Mouse (Mus musculus): ENCODE measurements around the gene Mindy4.

Mindy4 gene

DNA sequence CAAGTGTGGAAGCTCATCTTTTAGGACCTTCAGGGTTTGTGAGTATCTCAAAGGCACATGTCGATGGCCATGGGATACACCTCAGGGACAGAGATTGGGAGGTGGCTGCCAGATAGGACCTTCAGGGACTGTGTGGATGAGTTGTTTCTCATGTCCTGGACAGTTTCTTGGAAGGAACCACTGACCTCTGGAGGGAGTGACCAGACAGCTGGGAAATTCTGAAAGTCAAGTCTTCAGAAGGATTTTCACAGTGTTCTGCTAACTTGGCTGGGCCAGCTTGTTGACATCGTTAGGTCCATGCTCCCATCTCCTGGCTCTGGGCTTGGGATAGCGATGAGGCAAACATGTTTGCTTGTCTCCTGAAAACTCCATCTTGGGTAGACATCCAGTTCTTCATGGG, 4.1 kb upstream of the Mindy4 start:
- in situ Hi-C loops (cut with MboI; ENCODE audit: low sequenced_read_pairs) = no loop called here

DNA sequence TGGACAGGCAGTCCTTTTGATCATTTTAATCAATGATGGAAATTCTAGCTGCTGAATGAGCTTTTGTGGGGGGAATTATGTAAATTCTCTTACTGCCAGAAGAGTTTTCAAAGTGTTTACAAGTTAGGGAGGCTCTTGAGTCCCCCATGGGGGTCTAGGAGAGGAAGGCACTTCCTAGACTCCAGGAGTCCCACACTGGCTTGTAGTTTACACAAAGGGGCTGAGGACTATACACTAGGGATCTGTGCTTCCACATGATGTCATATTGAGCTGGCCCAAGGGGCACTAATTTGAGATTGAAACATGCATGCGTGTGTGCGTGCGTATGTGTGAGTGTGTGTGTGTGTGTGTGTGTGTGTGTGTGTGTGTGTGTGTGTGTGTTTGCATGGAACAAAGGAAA, 748 bp downstream of the Mindy4 start:
- in situ Hi-C loops (cut with MboI; ENCODE audit: low sequenced_read_pairs) = no loop called here

DNA sequence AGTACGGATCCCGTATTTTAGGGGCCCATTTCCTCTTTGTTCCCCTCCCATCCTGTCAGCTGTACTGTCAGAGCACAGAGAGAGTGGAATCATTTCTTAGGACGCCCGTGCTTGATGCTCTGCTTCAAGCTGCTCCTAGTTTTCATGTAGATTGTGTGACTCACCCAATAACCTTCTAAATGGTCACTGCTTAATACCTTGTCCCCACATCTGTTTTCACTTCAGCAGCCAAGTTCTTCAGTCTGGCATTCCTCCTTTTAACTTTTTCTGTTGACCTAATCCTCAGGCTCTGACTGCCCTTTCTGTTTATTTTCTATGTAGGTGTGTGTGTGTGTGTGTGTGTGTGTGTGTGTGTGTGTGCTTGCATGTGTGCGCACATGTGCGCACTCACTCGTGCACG, 4.6 kb downstream of the Mindy4 start:
- in situ Hi-C loops (cut with MboI; ENCODE audit: low sequenced_read_pairs) = no loop called here

DNA sequence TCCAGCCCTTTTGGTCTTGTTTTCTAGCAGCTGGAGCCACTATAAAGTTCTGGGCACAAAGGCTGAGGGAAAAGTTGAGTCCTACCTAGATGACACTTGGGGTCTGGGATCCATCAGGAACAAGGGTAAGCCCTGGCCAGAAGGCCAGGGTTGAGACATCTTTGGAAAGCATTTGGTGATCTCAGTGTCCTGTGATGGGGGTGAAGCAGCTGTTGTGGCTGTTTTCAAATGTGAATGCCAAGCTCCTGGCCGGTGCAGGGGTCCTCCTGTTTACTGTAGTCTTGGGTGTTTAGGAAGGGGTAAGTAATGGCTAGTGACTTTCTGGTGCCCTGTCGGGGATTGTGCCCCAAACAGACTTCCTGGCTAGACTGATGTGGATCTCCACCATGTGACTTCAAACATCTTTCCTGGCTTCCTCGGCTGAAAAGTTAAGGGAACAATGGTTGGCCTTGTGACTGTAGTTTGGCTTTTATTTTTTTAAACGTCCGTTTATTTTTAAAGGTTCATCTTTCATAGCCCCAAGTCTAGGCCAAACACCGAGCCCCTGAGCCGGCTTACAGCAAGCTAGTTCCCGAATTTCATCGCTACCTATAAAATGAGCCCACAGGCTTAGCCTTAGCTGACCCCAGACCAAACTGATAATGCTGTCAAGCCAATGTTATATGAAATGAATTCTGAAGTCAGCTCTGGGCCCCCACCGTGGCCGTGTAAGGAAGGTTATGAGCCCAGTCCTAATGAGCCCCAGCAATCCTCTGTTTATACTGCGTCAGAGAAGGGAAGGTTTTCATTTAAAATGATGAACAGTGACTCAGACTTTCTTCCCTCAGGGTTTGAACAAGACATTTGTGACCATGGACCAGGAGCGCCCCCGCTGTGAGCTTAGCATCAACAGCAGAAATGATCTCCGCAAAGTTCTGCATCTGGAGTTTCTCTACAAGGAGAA, 7.5 kb downstream of the Mindy4 start:
- in situ Hi-C loops (cut with MboI; ENCODE audit: low sequenced_read_pairs) = no loop called here

DNA sequence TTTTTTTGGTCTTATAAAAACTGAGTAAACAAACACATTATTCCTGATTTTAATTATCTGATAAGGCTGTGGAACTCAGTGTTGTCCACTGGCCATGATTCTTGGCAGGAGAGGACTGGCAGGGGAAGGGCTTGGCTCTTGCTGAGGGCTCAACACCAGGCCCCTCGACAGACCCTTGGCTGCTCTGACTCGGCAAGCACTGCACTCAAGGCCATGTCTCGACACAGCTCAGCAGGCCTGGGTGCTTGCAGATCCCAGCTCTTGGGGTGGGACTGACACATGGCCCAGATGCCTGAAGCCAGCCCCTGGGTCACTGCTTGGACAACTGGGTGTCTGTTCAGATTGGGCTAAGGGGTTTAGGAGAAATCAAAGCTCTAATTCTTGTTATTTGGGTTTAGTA, 11.4 kb downstream of the Mindy4 start:
- in situ Hi-C loops (cut with MboI; ENCODE audit: low sequenced_read_pairs) = no loop called here

DNA sequence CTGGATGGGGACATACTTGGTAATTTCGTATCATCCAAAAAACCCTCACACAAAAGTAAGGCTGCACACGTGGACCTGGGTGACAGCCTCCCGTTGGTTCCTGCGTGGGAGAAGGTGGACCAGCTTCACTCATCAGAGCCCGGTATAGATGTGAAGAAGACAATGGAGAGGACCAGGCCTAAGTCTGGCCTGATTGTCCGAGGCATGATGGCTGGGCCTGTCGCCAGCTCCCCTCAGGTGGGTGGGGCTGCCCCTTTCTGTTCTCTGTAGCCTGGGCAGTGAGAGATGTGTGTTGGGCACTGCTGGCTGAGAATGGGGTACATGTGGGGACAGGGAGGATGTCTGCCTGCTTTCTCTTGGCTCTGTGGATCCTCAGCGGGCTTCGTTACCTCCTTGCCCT, 15.0 kb downstream of the Mindy4 start:
- in situ Hi-C loops (cut with MboI; ENCODE audit: low sequenced_read_pairs) = no loop called here

DNA sequence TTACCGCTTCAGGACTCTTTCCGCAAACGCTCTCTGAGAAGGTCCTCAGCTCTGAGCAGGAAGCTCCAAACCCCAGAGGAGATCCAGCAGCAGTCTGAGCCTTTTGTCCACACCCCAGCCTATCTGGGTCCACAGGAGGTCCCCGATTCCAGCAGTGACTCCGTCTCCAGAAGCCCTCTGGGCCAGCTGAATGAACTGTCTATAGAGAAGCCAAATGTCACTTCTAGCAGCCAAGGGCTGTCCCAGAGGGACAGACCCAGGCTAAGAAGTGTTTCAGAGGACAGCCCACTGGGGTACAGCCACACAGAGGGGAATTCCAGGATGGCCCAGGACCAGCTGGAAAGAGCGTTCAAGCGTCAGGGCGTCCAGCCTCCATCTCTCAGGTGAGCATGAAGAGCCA, 20.8 kb downstream of the Mindy4 start:
- in situ Hi-C loops (cut with MboI; ENCODE audit: low sequenced_read_pairs) = no loop called here

DNA sequence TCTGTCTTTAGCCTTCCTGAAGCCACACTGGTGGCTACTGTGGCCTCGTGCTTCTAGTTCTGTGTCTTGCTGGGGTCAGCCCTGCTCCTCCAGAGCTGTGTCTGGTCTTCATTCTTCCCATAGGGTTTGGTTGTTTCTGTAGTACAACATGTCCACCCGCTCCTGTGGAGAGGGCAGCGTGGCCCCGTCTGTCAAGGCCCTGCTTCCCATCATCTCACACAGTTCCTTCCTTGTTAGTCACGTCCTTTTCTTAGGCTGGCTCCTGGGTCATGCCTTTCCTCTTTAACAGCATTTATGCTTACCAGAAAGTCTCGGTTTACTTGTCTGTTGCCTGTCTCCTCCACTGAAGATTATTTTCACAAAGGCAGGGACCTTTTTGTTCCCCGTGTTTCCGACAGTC, 26.9 kb downstream of the Mindy4 start:
- in situ Hi-C loops (cut with MboI; ENCODE audit: low sequenced_read_pairs) = no loop called here

DNA sequence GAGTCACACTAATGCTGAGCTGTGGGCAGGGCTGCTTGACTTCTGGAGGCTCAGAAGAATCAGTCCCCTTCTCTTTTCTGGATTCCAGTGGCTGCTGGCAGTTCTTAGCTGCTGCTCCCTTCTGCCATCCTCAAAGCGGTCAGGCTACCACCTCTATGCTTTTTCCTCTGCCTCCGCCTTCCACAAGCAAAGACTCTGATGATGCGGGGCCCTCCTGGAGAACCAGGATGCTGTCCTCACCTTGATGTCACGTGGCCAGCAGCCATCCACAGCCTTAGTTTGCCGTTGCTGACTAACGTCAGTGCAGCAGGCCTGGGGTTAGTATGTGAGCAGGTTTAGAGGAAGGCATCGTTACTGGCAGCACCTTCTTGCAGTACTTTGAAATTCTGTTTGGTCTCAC, 28.9 kb downstream of the Mindy4 start:
- in situ Hi-C loops (cut with MboI; ENCODE audit: low sequenced_read_pairs) = no loop called here

DNA sequence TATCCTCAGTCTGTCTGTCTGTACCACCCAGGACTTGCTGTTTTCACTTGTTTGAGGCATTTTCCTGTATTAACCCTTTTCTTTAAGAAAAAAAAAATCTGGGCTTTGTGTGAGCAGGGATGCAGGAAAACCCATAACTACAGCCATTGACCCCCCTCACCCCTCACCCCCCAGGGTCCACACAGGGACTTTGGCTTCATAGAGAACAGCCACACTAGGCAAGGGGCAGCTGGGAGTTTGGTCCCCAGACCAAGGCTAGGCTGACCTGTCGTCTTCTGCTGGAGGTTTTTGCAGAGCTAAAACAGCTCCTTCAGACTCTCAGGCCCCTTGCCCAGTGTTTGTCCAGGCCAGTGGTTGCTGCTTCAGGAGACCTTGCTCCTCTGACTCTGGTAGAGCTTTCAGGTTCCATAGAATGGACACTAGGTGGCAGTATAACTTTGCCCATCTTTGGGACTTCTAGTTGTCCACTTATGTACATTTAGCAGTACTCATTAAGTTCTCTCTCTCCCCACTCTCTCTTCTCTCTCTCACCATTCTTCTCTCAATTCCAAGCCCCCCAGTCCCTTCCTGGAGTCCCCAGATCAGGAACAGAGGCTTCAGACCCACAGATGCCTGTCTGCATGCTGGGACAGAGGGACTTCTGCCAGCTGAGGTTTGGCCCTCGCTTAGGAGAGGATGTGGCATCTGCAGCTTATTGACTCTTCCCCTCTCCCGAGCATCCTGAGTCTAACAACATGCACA, 29.5 kb downstream of the Mindy4 start:
- in situ Hi-C loops (cut with MboI; ENCODE audit: low sequenced_read_pairs) = no loop called here

DNA sequence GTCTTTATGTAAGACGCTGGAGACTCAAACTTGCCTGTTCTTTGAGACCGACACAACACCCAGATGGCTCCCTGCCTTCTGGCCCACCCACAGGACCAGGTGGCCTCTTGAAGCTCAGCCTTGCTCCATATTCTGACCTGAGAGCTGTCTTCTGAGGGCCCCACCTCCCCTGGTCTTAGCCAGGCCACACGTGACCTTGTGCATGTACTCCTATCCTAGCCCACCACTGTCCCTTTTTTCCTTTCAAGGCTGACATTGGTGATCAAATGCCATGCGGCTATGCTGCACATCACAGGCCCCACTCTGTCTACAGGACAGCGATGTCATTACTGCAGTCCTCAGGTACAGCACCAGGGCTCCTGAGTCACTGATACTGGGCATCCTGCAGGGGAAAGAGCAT, 30.1 kb downstream of the Mindy4 start:
- in situ Hi-C loops (cut with MboI; ENCODE audit: low sequenced_read_pairs) = no loop called here

DNA sequence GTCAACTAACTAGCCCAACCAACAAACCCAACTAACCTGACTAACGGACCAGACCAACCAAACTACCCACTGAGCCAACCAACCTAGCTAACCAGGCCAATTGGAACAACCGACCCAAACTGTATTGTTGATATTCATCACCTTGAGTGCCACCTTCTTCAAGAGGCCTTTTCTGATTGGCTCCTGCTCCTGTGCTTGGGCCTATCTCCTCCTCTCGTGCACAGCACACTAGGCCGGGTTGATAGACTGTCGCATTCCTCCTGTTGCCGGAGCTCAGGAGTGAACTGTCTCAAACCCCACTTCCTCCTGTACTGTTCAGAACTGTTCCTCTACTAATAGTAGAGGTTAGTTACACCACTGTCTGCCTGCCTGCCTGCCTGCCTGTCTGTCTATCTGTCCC, 31.5 kb downstream of the Mindy4 start:
- in situ Hi-C loops (cut with MboI; ENCODE audit: low sequenced_read_pairs) = no loop called here

DNA sequence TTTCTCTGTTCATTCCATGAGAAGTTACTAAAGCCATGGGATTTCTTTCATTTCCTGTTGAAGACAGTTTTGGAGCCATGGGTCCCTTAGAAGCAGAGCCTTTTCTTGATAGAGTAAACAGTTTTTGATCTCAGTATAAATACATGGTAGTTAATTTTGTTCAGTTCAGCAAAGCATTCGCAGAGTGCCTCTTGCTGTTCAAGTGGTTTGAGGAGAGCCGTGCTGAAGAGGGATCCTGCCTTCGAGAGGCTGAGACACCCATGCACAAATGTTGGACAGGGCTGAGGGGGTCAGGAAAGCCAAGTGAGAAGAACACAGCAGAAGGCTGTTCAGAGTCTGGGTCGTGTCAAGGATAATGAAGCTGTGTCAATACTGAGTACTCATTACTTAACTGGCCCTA, 32.5 kb downstream of the Mindy4 start:
- in situ Hi-C loops (cut with MboI; ENCODE audit: low sequenced_read_pairs) = no loop called here

DNA sequence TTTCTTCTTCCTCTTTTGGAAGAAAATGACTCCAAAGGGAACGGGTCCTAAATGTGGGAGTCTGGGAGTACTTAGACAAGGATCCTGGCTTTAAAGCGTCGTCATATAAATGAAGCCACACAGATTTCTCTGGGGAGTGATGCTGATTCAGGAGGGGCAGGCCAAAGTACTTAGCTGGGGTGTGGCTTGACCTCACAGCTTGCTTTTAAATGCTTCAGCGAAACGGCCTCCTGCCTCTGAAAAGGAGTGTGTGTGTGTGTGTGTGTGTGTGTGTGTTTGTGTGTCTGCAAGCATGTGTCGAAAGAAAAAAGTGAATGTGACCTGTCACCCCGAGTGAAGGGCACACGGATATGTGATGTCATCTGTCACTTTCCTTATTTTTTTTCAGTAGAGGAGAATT, 36.7 kb downstream of the Mindy4 start:
- in situ Hi-C loops (cut with MboI; ENCODE audit: low sequenced_read_pairs) = no loop called here

DNA sequence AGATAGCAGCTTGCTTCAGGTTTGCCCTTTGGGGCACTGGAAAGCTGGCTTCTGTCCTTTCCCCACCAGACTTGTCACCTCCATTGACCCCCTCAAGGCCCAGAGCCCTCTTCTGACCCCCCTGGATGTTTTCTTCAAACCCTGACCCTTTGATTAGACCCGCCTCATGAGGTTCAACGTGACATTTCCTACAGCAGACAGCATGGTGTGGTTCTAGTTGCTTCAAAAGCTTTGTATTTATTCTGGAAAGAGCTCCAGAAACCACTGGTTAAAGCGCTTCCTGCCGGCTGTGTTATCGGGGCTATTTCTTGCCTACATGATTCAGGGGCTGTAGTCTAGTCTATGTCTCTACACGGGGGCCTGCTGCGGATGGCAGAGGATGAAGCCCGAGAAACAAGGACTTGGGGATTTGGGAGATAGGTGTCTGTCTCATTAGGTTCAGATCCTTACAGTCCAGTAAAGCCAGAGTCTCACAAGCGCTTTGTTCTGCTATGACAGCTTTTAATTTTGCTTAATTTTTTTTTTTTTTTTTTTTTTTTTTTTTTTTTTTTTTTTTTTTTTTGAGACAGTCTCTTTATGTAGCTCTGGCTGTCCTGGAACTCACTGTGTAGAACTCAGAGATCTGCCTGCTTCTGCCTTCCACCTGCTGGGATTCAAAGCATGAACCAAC, 37.5 kb downstream of the Mindy4 start:
- in situ Hi-C loops (cut with MboI; ENCODE audit: low sequenced_read_pairs) = no loop called here

DNA sequence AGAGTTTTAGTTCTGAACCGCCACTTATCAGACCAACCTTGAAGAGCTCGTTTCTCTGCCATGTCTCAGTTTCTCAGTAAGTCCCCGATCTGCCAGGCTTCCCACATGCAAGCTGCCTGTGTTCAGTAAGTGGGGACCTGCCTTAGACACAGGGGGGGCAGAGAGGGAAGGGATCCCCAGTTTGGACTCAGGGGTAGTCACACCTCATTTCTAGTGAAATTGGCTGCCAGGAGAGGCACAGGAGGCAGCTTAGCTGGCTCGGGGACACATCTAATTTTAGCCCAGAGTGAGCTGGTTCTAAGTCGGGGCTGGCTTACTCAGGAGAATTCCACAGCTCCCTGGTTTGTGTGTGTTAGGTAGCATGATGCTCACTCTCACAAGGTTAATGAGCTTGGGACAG, 38.3 kb downstream of the Mindy4 start:
- in situ Hi-C loops (cut with MboI; ENCODE audit: low sequenced_read_pairs) = no loop called here

DNA sequence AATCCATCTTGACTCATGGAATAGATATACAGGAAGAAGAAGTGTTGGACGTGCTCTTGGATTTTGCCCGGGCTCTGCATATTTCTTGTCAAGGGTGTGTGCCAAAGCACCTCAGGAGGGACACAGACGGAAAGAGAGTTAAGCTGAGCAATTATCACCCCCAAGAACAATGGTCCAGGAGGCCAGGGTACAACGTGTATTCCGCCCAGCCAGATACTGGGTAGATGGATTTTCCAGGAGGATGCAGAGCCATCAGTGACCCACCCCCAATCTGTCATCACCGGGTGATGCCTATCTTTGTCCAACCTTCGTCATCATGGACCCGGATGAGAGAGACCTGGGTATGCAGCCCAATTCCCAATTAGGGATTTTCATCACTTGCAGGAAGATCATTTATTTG, 42.5 kb downstream of the Mindy4 start:
- in situ Hi-C loops (cut with MboI; ENCODE audit: low sequenced_read_pairs) = no loop called here

DNA sequence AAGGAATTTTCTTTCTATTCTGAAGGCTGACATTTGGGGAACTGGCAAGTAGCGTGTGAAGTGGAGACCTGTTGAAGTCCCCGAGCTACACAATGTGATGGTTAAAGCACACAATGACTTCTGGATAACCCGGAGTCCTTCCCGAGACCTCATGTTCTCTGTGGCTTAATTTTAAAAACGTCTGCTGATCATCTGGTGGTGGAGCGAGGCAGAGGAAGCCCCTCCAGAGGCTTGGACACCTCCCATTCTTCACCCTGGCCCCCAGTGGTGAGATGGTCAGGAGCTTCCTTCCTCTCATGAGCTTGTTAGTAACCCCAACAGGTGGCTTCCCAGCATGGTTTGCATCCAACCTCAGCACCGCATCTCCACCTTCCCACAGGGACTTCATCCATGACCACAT, 43.3 kb downstream of the Mindy4 start:
- in situ Hi-C loops (cut with MboI; ENCODE audit: low sequenced_read_pairs) = no loop called here

DNA sequence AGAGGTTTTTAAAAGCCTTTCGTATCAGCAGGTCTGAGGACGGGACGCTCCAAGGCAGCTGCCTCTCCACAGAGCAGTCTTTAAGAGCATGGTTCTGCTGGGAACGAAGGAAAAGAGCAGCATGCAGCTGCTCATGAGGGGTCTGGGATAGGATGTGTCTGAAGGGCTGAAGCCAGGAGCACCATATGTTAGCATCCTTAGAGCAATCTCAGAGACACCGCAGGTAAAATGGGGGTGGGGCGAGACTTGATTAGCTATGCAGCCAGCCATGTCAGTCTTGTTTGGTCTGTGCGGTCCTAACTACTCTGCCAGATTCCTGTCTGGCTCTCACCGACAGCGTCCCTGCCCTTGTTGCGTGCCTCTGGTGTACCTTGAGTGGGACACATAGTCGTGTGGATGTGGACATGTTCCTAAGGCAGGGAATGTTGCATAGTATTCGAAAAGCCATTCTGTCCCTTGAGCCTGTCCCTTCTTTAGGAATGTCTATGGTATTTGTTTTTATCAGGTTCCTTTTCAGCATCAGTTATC, 43.8 kb downstream of the Mindy4 start:
- in situ Hi-C loops (cut with MboI; ENCODE audit: low sequenced_read_pairs) = no loop called here

DNA sequence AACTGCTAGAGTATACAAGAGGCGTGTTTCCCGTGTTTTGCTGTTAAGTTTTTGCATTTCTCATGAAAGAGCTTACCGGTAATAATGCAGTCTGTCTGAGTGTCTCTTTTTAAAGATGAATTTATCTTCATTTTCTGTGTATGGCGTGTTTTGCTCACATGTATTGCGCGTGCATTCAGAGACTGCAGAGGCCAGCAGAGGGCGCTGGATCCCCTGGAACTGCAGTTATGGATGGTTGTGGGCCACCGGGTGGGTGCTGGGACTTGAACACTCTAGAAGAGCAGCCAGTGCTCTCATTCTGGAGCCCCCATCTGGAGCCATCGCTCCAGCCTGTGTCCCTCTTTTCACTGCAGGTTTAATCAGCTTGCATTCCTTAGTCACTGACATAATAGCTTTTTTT, 46.1 kb downstream of the Mindy4 start:
- in situ Hi-C loops (cut with MboI; ENCODE audit: low sequenced_read_pairs) = no loop called here

DNA sequence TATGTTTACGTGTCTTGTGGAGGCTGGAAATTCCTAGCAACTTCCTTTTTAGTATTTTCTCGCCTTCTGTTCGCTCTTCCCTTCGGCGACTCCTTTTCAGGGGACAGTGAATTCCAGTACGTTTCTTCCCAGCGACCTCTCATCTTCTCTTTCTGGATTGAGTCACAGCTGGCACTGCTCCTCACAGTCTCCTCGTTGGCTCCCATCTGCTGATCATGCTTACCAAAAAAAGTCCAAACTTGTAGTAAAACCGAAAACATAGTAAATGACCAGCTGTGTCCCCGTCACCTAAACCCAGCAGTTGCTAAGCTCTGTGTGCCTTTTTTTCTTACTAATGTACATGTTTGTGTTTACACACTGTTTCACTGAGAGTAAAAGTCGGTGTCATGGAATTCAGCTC, 47.6 kb downstream of the Mindy4 start:
- in situ Hi-C loops (cut with MboI; ENCODE audit: low sequenced_read_pairs) = no loop called here

DNA sequence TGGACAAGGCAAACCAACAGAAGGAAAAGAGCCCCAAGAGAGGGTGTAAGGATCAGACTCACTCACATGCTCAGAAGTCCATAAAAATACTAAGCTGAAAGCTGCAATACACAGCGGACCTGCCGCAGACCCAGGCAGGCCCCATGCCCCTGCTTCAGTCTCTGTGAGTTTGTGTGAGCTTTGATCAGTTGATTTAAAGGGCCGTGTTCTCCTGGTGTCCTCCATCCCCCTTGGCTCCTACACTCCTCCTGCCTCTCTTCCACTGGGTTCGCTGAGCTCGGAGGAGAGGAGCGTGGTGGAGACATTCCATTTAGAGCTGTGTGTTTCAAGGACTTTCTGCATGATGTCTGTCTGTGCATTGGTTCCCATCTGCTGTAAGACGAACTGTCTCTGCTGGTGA, 48.4 kb downstream of the Mindy4 start:
- in situ Hi-C loops (cut with MboI; ENCODE audit: low sequenced_read_pairs) = no loop called here
